Mouse (Mus musculus) right cerebral cortex, postnatal 10 days (tissue): ENCODE measurements at regions not wholly inside any gene's neighbourhood (a gene's known extent, or its start where the extent isn't known, plus 50 kb on each side); places are given as distances from the start of the nearest gene placed in this dataset.

ENCODE experiments used
- DNase-seq, 2 experiments: peaks; one replicate each; pipeline ENCODE4 v3.0.0; 2021; ENCODE audit warnings: low spot score in 2 of 2

GRCm38 (mm10) chr13:45213116-45213834 is 134.8 kb downstream of the Gm9817 start:
- DNase-seq = no peak

GRCm38 (mm10) chr13:45218251-45218650 is 139.8 kb downstream of the Gm9817 start:
- DNase-seq = no peak

GRCm38 (mm10) chr13:45219671-45220070 is 141.2 kb downstream of the Gm9817 start:
- no peak for DNase-seq

GRCm38 (mm10) chr13:45230804-45231203 is 152.3 kb downstream of the Gm9817 start:
- no peak for DNase-seq

GRCm38 (mm10) chr13:45235236-45235635 is 154.3 kb upstream of the Mylip start:
- DNase-seq = no peak

- no peak for DNase-seq
These were observed 151.3 kb upstream of the Mylip start for GRCm38 (mm10) chr13:45238258-45238657.

- DNase-seq = peak; percentile 44 to 48
These were observed 150.4 kb upstream of the Mylip start for GRCm38 (mm10) chr13:45239153-45239552.

GRCm38 (mm10) chr13:45240009-45240653 is 149.4 kb upstream of the Mylip start:
- no peak for DNase-seq

- no peak for DNase-seq
These were observed 147.3 kb upstream of the Mylip start for GRCm38 (mm10) chr13:45242261-45242660.

GRCm38 (mm10) chr13:45242750-45243149 is 146.8 kb upstream of the Mylip start:
- no peak for DNase-seq

GRCm38 (mm10) chr13:45245651-45246050 is 143.9 kb upstream of the Mylip start:
- DNase-seq = no peak

- no peak for DNase-seq
These were observed 143.2 kb upstream of the Mylip start for GRCm38 (mm10) chr13:45246341-45246740.

- DNase-seq = no peak
These were observed 139.5 kb upstream of the Mylip start for GRCm38 (mm10) chr13:45250028-45250427.

- DNase-seq = no peak
These were observed 138.5 kb upstream of the Mylip start for GRCm38 (mm10) chr13:45251068-45251467.

GRCm38 (mm10) chr13:45252126-45252525 is 137.4 kb upstream of the Mylip start:
- no peak for DNase-seq

GRCm38 (mm10) chr13:45253221-45253620 is 136.3 kb upstream of the Mylip start:
- DNase-seq = no peak

- no peak for DNase-seq
These were observed 134.3 kb upstream of the Mylip start for GRCm38 (mm10) chr13:45255277-45255676.

GRCm38 (mm10) chr13:45262011-45262410 is 127.5 kb upstream of the Mylip start:
- DNase-seq = no peak

GRCm38 (mm10) chr13:45266287-45267064 is 123.1 kb upstream of the Mylip start:
- DNase-seq = no peak

GRCm38 (mm10) chr13:45267446-45267845 is 122.1 kb upstream of the Mylip start:
- no peak for DNase-seq

- DNase-seq = no peak
These were observed 121.6 kb upstream of the Mylip start for GRCm38 (mm10) chr13:45267906-45268305.

GRCm38 (mm10) chr13:45274261-45274884 is 115.2 kb upstream of the Mylip start:
- no peak for DNase-seq
